Mouse (Mus musculus) megakaryocyte, embryonic 14.5 days (primary cell): ENCODE measurements at regions not wholly inside any gene's neighbourhood (a gene's known extent, or its start where the extent isn't known, plus 50 kb on each side); places are given as distances from the start of the nearest gene placed in this dataset.

Experiments used
- FLI1 ChIP-seq: IDR thresholded peaks from 2 replicates; pipeline ENCODE4 v1.6.1; 2012; ENCODE audit warnings: low read length, inconsistent platforms, mixed read lengths
- GATA1 ChIP-seq: IDR thresholded peaks from 3 replicates; pipeline ENCODE4 v1.6.1; 2012; ENCODE audit warnings: mixed read lengths, low read length, inconsistent platforms, borderline replicate concordance

GRCm38 (mm10) chr1:71887809-71888208 lies 234.8 kb upstream of the Fn1 start:
- TF ChIP-seq GATA1 (no peak), FLI1 (no peak)
